Mouse (Mus musculus) cerebellum, adult 11 months (tissue): Measurements from ENCODE around the gene Spo11.
A peak's percentile ranks its signal among the peaks of the same experiment; 100 is the strongest.

Source experiments
- DNase-seq: peaks from one replicate; pipeline ENCODE4 v3.0.0; 2022

Gene Spo11

GRCm38 (mm10) chr2:172959006-172959768, 18.3 kb upstream of the Spo11 start:
- no peak for DNase-seq

GRCm38 (mm10) chr2:172960350-172960749, 17.1 kb upstream of the Spo11 start:
- DNase-seq: no peak

GRCm38 (mm10) chr2:172961211-172961610, 16.3 kb upstream of the Spo11 start:
- DNase-seq: no peak

GRCm38 (mm10) chr2:172965249-172965648, 12.3 kb upstream of the Spo11 start:
- no peak for DNase-seq

GRCm38 (mm10) chr2:172966480-172966879, 11.0 kb upstream of the Spo11 start:
- DNase-seq: no peak

- no peak for DNase-seq
Measured at GRCm38 (mm10) chr2:172971865-172972264, 5.6 kb upstream of the Spo11 start.

- no peak for DNase-seq
Measured at GRCm38 (mm10) chr2:172973806-172974565, 3.5 kb upstream of the Spo11 start.

- no peak for DNase-seq
Measured at GRCm38 (mm10) chr2:172974701-172975100, 2.8 kb upstream of the Spo11 start.

- no peak for DNase-seq
Measured at GRCm38 (mm10) chr2:172975159-172975558, 2.3 kb upstream of the Spo11 start.

- no peak for DNase-seq
Measured at GRCm38 (mm10) chr2:172976661-172977238, 750 bp upstream of the Spo11 start.

GRCm38 (mm10) chr2:172978131-172978633, 682 bp downstream of the Spo11 start:
- DNase-seq: no peak

- no peak for DNase-seq
Measured at GRCm38 (mm10) chr2:172979666-172980345, 2.3 kb downstream of the Spo11 start.

GRCm38 (mm10) chr2:172982776-172983561, 5.5 kb downstream of the Spo11 start:
- no peak for DNase-seq

GRCm38 (mm10) chr2:172990161-172990560, 12.7 kb downstream of the Spo11 start:
- DNase-seq: no peak

GRCm38 (mm10) chr2:172996207-172996606, 18.7 kb downstream of the Spo11 start:
- DNase-seq: peak; percentile 26

- DNase-seq: no peak
Measured at GRCm38 (mm10) chr2:172997748-172998147, 20.2 kb downstream of the Spo11 start.

- DNase-seq: no peak
Measured at GRCm38 (mm10) chr2:172998478-172998877, 21.0 kb downstream of the Spo11 start.

- peak; percentile 98 for DNase-seq
Measured at GRCm38 (mm10) chr2:172999630-173000284, 22.3 kb downstream of the Spo11 start, which contains the start of gene Rae1. TSS of gene Rae1 (plus strand) at chr2:173000117.

- DNase-seq: no peak
Measured at GRCm38 (mm10) chr2:173000285-173000652, 22.8 kb downstream of the Spo11 start.

GRCm38 (mm10) chr2:173000921-173001320, 23.4 kb downstream of the Spo11 start:
- no peak for DNase-seq

- DNase-seq: no peak
Measured at GRCm38 (mm10) chr2:173003737-173004136, 26.2 kb downstream of the Spo11 start.
